Mouse (Mus musculus) liver, embryonic 11.5 days (tissue): Measurements from ENCODE around the gene Cacna2d4. TPM values are rescaled to one million over a fixed set of nuclear protein-coding genes. Genes with fewer than 3 reads are reported as not detected.

Experiments
- ATAC-seq: fragments of 200-750 bp; cut with Nextera tagmentation; replicated peaks from 2 replicates; pipeline ENCODE4 v1.8.0; 2017; ENCODE audit warnings: moderate number of reproducible peaks, mild to moderate bottlenecking, moderate TSS enrichment, moderate library complexity; ENCODE audit not compliant: low FRiP score
- DNase-seq: peaks from one replicate; pipeline ENCODE4 v3.0.0-alpha.2; 2017; ENCODE audit warnings: low spot score
- H3K27ac ChIP-seq: fragments of 300-500 bp; sonication (generic); 2 replicates; pipeline ENCODE4 v1.5.1; 2014; ENCODE audit warnings: mild to moderate bottlenecking, low read depth, low read length, control low read depth
- H3K27me3 ChIP-seq: fragments of 300-500 bp; sonication (generic); replicated peaks from 2 replicates; pipeline ENCODE4 v1.6.1; 2014; ENCODE audit warnings: low read length, mixed read lengths; ENCODE audit not compliant: control insufficient read depth, insufficient read depth
- H3K36me3 ChIP-seq: fragments of 300-500 bp; sonication (generic); 2 replicates; pipeline ENCODE4 v1.6.1; 2014; ENCODE audit warnings: mild to moderate bottlenecking, low read length, moderate library complexity, mixed read lengths; ENCODE audit not compliant: control insufficient read depth, insufficient read depth
- H3K4me1 ChIP-seq: fragments of 300-500 bp; sonication (generic); replicated peaks from 2 replicates; pipeline ENCODE4 v1.6.1; 2014; ENCODE audit warnings: low read length, mixed read lengths; ENCODE audit not compliant: control insufficient read depth, insufficient read depth
- H3K4me2 ChIP-seq: fragments of 300-500 bp; sonication (generic); 2 replicates; pipeline ENCODE4 v1.6.1; 2014; ENCODE audit warnings: mild to moderate bottlenecking, control low read depth, moderate library complexity
- H3K4me3 ChIP-seq: fragments of 300-500 bp; sonication (generic); 2 replicates; pipeline ENCODE4 v1.5.1; 2014; ENCODE audit warnings: low read depth, low read length, control low read depth
- H3K9ac ChIP-seq: fragments of 300-500 bp; sonication (generic); 2 replicates; pipeline ENCODE4 v1.6.1; 2014; ENCODE audit warnings: low read depth, low read length, control low read depth
- H3K9me3 ChIP-seq: fragments of 300-500 bp; sonication (generic); 2 replicates; pipeline ENCODE4 v1.6.1; 2016; ENCODE audit warnings: low read length, inconsistent platforms, mixed read lengths; ENCODE audit not compliant: control insufficient read depth
- WGBS: fragments of 180-500 bp; shearing (Covaris S2); extraction: QIAGEN DNeasy Blood & Tissue Kit; methylation state at CpG from one replicate; pipeline ENCODE4 v1.1.7; 2014; 5-methylcytosine and 5-hydroxymethylcytosine counted together
- polyA plus RNA-seq: library from polyadenylated mRNA; unstranded; fragments of >200 nt; fragmentation: Nextera tagmentation; extraction: Ambion mirVana; gene quantifications from 2 replicates; pipeline ENCODE4 v1.2.1, GENCODE M21; 2014

Cacna2d4 gene
- polyA plus RNA-seq, 1 experiment from 2014 or later = not detected

DNA sequence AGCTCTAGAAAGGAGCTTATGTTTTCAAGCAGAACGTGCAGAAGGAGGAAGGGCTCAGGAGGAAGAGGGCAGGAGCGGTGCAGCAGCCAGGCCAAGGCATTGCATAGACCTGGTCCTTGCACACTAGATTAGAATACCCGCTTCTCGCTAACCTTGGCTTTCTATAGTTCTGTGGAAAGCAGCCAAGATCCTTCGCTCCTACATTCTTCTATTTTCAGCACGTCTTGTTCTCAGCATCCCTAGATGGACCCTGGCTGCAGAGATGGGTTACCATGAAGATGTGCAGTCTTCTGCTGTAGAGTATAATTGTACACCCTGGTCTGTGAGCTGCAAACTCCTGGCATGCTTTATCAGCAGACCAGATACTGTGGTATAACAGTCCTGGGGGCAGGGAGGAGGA, 22.1 kb upstream of the Cacna2d4 start:
- H3K4me2 ChIP-seq = no peak overlapping the region
- H3K4me1 ChIP-seq = no peaks in the 10 kb centered on the region; the same call in 1 of the 2 replicates
- H3K27me3 ChIP-seq = no peaks in the 10 kb centered on the region
- DNase-seq = no peak
- no peak for ATAC-seq
- no peak overlapping the region for H3K9ac ChIP-seq
- peaks cover 3% of the 10 kb centered on the region; the same call in 1 of the 2 replicates for H3K36me3 ChIP-seq
- 78% methylated on average over 6 of the region's 6 CpGs for WGBS
- no peak overlapping the region for H3K27ac ChIP-seq
- no peaks in the 10 kb centered on the region for H3K9me3 ChIP-seq
- H3K4me3 ChIP-seq = no peak overlapping the region

DNA sequence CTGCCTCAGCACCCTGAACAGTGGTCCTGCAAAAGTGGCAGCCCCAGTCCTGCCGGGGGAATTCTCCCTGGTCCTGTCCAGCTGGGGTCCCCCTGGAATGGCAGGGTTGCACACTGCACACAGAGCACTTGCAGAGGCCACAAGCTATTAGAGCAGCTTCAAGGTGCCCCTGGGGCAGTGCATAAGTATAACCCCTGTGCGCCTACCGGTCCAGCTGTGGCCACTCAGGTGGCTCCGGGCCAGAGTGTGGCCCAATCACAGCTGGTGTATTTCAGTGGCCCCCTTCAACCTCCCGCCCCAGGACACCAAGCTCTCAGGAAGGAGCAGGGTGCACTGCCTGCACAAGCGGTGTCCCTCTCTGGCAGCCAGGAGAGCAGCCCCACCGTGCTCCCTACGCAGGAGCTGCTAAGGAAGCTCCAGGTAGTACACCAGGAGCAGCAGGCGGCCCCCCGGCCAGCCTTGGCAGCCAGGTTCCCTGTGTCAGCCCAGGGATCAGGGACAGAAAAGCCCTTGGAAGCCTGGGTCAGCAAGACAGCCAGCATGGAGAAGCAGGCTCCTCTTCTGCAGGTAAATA, 21.2 kb upstream of the Cacna2d4 start:
- Histone ChIP-seq H3K4me1 (no peaks in the 10 kb centered on the region; the same call in 1 of the 2 replicates), H3K9me3 (no peaks in the 10 kb centered on the region), H3K27ac (no peak overlapping the region), H3K36me3 (peaks cover 3% of the 10 kb centered on the region; the same call in 1 of the 2 replicates), H3K4me3 (no peak overlapping the region), H3K4me2 (no peak overlapping the region), H3K9ac (no peak overlapping the region), H3K27me3 (no peaks in the 10 kb centered on the region)
- 85% methylated on average over 10 of the region's 10 CpGs for WGBS
- no peak for DNase-seq
- no peak for ATAC-seq

DNA sequence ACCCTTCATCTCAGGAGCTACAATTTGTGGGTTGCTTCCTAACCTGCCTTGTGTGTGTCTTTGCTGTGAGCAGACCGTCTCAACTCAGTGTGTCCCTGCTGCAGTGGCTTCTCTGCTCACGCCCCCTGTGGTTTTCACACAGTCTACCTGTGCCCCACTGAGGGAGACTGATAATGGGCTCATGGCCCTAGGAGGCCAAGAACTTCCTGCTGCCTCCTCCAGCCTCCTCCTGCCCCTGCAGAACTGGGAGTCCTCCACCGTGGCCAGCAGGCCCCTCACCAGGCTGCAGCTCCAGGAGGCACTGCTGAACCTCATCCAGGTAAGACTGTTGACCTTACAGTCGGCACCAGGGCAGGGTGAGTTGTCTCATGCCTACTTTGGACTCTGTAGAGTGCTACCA, 18.7 kb upstream of the Cacna2d4 start:
- DNase-seq = no peak
- Histone ChIP-seq H3K9me3 (no peaks in the 10 kb centered on the region), H3K4me1 (no peaks in the 10 kb centered on the region; the same call in 1 of the 2 replicates), H3K4me2 (no peak overlapping the region), H3K27me3 (no peaks in the 10 kb centered on the region), H3K4me3 (no peak overlapping the region), H3K27ac (no peak overlapping the region), H3K36me3 (peaks cover 3% of the 10 kb centered on the region; the same call in 1 of the 2 replicates), H3K9ac (no peak overlapping the region)
- ATAC-seq = no peak
- 47% methylated on average over 4 of the region's 4 CpGs for WGBS

DNA sequence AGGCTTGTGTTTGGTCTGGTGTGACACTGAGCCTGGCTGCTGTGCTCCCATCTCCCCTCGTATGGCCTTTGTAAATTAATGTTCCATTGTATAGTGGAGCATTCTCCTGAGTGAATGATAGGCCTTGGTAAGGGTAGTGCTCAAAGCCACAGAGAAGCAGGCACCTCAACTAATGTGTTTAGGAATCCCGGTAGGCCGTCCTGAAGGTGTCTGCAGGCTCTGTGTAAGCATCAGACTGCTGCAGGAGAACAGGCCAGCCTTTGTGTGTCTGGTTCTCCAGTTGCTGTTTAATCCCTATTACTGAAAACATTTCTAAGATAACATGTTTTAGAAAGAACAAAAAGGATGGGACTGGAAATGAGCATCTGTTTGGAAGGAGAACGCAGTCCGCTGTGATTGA, 17.7 kb upstream of the Cacna2d4 start:
- no peaks in the 10 kb centered on the region; the same call in 1 of the 2 replicates for H3K4me1 ChIP-seq
- H3K36me3 ChIP-seq = peaks cover 3% of the 10 kb centered on the region; the same call in 1 of the 2 replicates
- H3K9ac ChIP-seq = no peak overlapping the region
- no peaks in the 10 kb centered on the region for H3K27me3 ChIP-seq
- 84% methylated on average over 5 of the region's 5 CpGs for WGBS
- no peak overlapping the region for H3K4me2 ChIP-seq
- no peak overlapping the region for H3K27ac ChIP-seq
- ATAC-seq (no peak), DNase-seq (no peak)
- H3K9me3 ChIP-seq = no peaks in the 10 kb centered on the region
- H3K4me3 ChIP-seq = no peak overlapping the region

DNA sequence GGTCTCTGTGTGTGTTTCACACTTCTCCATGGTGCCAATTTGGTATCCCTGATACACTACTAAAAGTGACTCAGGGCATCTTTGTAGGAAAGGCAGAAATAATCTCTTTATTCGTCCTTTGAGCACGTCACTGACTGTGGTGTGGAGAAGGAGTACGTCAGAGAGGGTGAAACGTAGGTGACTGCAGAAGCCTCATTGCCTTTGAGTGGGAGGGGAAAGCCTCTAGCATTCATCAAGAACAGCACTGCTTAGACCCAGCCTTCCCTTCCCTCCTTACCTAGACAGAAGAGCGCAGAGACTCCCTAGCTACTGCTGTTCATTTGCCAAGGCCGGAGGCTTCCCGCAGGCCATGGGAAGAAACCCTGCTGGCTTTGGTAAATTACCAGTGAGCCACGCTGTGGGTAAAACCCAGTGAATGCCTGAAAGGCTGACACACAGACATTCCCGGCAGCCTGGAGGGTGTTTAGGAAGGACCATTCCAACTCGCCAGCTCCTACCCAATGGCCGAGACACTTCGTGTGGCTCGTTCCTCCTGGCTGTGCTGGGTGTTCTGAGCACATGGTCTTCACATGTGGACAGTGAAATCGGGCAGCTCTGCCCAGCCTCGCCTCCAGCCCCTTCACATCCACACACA, 17.0 kb upstream of the Cacna2d4 start:
- WGBS = 82% methylated on average over 15 of the region's 15 CpGs
- DNase-seq (no peak), ATAC-seq (no peak)
- H3K4me2 ChIP-seq = no peak overlapping the region
- H3K27me3 ChIP-seq = no peaks in the 10 kb centered on the region
- H3K4me3 ChIP-seq = no peak overlapping the region
- H3K9ac ChIP-seq = no peak overlapping the region
- H3K27ac ChIP-seq = no peak overlapping the region
- H3K4me1 ChIP-seq = no peaks in the 10 kb centered on the region
- H3K9me3 ChIP-seq = no peaks in the 10 kb centered on the region
- H3K36me3 ChIP-seq = peaks cover 3% of the 10 kb centered on the region; the same call in 1 of the 2 replicates

DNA sequence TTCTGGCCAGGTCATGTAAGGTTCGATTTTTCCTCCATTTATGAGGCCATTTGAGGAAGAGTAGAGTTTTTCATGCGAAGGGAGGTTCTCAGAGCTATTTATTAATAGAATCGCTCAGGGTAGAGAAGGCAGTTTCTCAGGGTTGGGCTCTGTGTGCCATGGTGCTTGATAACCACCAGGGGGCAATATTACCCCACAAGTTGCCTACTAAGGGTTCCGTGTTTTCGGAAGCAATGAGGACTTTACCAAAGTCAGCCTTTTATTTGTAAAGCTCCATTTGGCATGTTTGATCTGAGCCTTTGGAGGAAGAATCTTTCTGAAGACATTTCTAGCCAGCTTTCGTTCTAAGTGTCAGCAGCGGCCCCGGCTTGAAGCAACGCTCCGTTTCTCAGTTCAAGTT, 16.0 kb upstream of the Cacna2d4 start:
- Histone ChIP-seq H3K9me3 (no peaks in the 10 kb centered on the region), H3K36me3 (peaks cover 2% of the 10 kb centered on the region; the same call in 1 of the 2 replicates), H3K4me3 (no peak overlapping the region), H3K4me1 (no peaks in the 10 kb centered on the region), H3K27me3 (no peaks in the 10 kb centered on the region), H3K9ac (no peak overlapping the region), H3K27ac (no peak overlapping the region), H3K4me2 (no peak overlapping the region)
- ATAC-seq (peak; percentile 41; the same call in 1 of the 2 replicates), DNase-seq (no peak)
- 55% methylated on average over 10 of the region's 10 CpGs for WGBS

DNA sequence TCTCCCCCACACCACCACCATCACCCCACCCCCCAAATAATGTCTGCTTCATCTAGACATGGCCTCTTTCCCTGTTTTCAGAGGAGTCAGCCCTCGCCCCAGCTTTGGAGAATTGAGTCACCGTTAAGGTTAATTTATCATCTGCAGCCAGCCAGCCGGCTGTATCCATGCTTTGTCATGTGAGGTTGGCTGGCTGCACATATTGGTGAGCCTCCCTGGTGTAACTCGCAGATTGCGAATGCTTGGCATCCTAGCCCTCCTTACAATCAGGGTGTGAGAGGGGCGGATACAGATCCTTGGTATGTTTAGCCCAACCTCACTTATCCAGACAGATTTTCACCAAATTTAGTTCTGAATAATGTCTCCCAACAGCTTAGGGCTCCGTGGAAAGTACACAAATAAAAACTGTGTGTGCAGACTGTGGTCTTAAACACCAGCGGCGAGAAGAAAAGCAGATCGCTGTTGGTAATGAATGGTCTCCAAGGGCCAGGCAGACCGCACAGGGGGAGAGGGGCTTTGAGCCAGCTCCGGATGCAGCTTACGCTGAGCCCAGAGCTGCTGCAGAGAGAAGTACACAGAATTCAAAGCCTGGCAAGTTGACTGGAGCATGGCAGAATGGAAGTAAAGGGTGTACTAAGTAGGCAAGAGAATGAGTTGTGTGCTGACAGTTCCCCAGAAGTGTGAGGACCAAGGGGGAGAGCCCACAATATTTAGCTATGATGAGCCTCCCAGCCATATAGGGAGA, 11.7 kb upstream of the Cacna2d4 start:
- 74% methylated on average over 13 of the region's 13 CpGs for WGBS
- no peak overlapping the region for H3K9ac ChIP-seq
- no peaks in the 10 kb centered on the region for H3K9me3 ChIP-seq
- H3K4me3 ChIP-seq = no peak overlapping the region
- ATAC-seq (no peak), DNase-seq (no peak)
- no peaks in the 10 kb centered on the region for H3K27me3 ChIP-seq
- H3K4me1 ChIP-seq = no peaks in the 10 kb centered on the region
- no peak overlapping the region for H3K27ac ChIP-seq
- no peaks in the 10 kb centered on the region for H3K36me3 ChIP-seq
- H3K4me2 ChIP-seq = no peak overlapping the region

DNA sequence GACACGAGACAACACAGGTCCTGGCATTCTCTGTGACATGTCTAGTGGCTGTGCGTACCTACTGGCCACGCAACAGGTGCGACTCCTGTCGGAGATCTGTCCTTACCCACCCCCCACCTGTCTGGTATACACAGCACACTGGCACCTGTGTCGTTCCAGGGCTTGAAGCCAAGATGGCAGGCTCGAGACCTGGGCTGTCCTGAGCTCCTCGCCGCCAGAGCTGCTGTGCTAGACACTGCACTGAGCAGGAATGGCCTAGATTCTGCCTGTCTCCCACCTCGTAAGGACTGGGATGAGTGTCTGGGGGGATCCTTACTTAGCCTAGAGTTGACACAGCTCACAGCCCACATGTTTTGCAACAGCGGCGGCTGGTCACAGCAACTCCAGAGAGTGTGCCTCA, 11.1 kb upstream of the Cacna2d4 start:
- no peak overlapping the region for H3K9ac ChIP-seq
- H3K36me3 ChIP-seq = no peaks in the 10 kb centered on the region
- ATAC-seq (no peak), DNase-seq (no peak)
- no peaks in the 10 kb centered on the region for H3K27me3 ChIP-seq
- no peak overlapping the region for H3K4me2 ChIP-seq
- WGBS = 80% methylated on average over 12 of the region's 12 CpGs
- H3K4me1 ChIP-seq = no peaks in the 10 kb centered on the region
- no peak overlapping the region for H3K4me3 ChIP-seq
- no peak overlapping the region for H3K27ac ChIP-seq
- H3K9me3 ChIP-seq = no peaks in the 10 kb centered on the region
